Mouse (Mus musculus): Measurements from ENCODE around the gene Adamts20. TPM values are rescaled to one million over a fixed set of nuclear protein-coding genes. Genes with fewer than 3 reads are reported as not detected.
"Not testable (repeated sequence)": the region's sequence is repeated elsewhere in the genome, so short reads cannot be mapped to it uniquely, and the experiment has no call there.

Adamts20 gene
- total RNA-seq, 2 experiments from 2014 or later, result not detected

DNA sequence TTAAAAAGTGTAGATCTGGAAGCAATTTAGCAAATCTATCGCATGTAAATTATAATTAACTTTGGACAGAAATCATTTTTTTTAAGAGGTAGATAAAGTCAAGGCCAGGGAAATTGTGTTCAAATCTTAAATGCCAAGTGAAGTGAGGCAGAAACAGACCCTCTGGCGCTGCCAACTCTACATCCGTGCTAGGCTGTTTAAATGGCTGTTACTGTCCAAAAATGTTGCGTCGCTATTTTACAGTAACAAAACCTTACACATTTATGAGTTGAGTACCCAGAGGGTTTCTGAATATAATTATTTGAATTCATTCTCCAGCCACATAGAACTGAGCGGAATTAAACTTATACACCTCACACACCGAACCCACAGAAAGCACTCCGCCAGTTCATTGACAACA, 13.6 kb downstream of the Adamts20 start:
- ATAC-seq (replicated peaks; ENCODE audit: low FRiP score, poor library complexity, severe bottlenecking), result no peak

DNA sequence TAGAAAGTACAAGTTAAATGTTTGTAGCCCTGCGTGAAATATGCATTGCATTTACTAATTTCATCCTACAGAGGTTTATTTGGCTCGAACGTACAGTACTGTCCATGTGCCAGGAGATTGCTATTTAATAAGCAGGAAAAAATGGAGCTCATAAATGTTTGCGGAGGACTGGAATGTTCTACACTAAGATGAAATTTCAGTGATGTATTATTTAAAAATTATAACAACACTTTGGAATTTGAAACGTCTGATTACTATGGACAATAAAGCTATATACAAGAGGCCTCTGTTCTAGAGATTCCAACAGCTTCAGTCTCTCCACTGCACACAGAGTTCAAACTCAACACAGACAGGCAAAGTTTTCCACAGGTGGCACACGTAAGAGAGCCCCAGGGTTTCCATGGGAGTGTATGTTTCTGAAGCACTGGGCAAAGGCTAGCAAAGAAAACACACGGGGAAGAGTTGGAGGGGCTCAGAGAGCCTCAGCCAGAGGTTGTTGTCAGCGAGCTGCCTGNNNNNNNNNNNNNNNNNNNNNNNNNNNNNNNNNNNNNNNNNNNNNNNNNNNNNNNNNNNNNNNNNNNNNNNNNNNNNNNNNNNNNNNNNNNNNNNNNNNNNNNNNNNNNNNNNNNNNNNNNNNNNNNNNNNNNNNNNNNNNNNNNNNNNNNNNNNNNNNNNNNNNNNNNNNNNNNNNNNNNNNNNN, 20.6 kb downstream of the Adamts20 start:
- no peak for ATAC-seq (replicated peaks; ENCODE audit: low FRiP score, poor library complexity, severe bottlenecking)

DNA sequence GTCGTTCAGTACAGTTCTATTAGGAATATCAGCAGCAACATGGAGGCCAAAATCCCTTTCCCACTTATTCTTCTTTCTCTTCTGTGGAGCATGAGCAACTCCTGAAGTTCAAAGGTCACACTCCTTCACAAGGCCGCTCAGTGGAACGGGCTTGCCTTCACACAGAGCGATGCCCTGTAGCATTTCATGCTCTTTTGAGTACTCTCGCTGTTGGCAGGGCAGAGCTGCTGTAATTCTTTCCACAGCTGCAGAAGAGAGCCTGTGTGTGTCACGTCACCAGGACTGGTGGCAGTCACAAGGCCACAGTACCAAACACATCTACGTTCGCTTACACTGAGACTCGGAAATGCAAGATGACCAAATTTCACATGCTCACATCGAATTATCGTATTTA, 21.2 kb downstream of the Adamts20 start:
- ATAC-seq (replicated peaks; ENCODE audit: low FRiP score, poor library complexity, severe bottlenecking), result no peak

DNA sequence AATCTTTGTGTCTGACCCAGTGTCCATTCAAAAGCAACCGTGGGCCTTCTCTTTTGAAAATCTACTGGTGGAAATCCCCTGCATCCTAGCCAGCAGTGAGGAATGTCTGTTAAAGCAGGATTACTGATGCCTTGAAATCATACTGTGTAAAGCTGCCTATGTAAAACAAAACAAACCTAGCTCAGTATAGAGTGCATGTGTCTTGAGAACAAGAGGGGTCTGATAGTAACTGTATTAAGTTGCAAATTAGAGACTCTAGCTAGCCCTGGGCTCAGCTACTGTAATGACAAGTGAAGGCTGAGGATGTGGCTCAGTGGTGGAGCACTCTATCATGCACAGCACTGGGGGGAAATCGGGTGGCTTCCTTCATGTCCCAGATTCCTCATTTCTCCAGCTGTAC, 22.2 kb downstream of the Adamts20 start:
- ATAC-seq (replicated peaks; ENCODE audit: low FRiP score, poor library complexity, severe bottlenecking), result no peak

DNA sequence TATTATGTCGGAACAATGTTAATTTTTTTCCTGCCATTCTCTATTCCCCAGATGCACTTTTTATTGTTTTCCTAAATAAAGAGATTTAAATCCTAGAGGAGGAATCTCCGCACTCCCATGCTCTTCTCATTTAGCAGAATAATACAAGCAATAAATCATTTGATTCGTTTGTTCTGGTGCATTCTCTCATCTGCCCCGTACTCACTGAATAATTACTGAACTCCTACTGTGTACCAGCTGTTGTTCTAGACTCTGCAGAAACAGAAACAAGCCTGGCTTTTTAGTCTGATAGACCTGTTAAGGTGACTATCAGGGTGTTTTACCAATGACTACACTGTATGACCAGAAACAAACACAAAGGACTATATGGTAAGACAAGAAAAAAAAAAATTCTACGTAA, 29.7 kb downstream of the Adamts20 start:
- no peak for ATAC-seq (replicated peaks; ENCODE audit: low FRiP score, poor library complexity, severe bottlenecking)

DNA sequence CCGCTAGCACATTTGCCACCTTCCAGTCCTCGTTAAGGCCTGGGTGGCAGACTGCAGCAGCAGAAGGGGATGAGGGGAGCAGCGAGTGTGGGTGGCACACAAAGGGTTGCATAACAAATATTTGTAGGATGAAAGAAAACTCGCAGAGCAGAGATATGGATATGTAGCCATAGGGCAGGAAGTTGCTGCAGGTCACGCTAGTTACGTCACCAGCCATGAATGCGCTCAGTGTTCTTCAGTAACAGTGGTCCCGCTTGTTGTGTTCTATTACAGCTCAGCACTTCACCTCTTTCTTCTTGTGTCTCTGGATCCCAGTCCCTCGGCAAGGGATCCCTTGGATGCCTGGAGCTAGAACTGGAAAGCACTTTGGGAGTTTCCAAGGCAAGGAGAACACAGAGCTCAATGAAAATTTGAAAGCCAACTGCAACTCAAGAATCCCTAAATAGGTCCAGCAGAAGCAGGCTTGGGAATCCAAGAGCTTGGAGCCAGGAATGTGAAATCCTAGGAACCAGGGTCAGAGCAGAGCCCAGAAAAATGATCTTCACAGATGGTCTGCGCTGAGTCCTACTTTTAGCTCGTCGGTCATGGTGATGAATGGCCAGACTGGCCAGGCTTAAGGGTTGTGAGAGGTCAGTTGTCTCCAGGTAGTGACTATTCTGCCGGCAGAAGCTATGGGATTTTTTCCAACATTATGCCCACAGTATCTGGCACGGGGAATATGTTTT, 34.4 kb downstream of the Adamts20 start:
- no peak for ATAC-seq (replicated peaks; ENCODE audit: low FRiP score, poor library complexity, severe bottlenecking)

DNA sequence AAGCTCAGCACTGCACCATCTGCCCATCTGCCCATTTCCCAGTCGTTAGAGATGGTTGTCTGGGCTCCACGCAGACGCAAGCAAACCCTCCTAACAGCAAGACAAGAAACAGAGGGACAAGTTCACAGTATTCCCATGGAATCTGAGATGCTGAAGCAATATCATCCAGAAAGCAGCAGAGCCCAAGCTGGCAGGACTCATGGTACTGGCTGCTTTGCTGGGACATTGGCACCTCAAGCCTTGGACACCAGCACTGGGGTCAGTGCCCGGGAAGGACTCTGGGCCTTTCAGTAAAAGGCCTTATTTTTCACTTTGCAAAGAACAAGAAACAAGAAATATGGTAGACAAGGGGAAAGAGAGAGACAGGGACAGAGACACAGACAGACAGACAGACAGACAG, 36.5 kb downstream of the Adamts20 start:
- ATAC-seq (replicated peaks; ENCODE audit: low FRiP score, poor library complexity, severe bottlenecking), result no peak

DNA sequence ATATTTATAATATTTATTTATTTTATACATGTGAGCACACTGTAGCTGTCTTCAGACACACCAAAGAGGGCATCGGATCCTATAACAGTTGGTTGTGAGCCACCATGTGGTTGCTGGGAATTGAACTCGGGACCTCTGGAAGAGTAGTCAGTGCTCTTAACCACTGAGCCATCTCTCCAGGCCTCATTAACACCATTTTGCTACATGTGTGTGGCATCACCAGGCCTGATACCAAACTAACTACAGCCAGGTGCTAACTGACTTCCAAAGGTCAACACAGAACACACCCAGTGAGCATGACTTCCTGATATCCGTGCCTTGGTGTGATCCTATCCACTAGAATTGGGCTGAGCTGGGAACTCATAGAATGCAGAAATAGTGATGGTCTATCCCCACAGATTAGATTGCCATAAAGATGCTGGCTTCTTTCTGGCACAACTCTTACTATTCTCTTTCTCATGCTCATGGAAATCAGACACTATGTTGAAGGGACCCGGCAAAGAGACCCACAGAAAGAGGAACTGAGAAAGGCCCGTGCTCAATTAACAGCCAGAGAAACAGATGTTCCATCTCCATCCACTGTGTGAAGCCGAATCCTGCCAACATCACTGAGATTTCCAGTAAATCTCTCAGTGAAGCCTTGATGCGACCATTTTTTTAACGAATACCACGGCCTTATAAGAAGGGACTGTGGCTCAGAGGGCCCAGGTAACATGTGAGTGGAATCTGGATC, 37.6 kb downstream of the Adamts20 start:
- ATAC-seq (replicated peaks; ENCODE audit: low FRiP score, poor library complexity, severe bottlenecking), result no peak

DNA sequence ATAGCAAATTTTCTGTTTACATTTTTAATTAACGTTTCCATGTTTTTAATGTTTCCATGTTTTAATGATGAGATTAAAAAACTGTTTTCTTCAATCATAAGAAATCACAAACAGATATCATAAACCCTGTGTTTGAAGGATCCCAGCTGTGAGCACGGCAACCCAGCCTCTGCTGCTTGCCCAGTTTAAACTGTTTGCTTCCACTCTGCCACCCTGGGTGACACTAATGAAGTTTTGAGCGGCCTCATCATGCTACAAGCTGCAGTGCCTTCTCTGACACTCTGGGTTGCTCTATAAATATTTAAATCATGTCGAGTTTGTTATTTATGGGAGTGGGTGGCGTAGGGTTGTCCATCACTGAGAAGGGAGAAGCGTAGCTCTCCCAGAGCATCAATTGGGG, 44.7 kb downstream of the Adamts20 start:
- ATAC-seq (replicated peaks; ENCODE audit: low FRiP score, poor library complexity, severe bottlenecking), result no peak

DNA sequence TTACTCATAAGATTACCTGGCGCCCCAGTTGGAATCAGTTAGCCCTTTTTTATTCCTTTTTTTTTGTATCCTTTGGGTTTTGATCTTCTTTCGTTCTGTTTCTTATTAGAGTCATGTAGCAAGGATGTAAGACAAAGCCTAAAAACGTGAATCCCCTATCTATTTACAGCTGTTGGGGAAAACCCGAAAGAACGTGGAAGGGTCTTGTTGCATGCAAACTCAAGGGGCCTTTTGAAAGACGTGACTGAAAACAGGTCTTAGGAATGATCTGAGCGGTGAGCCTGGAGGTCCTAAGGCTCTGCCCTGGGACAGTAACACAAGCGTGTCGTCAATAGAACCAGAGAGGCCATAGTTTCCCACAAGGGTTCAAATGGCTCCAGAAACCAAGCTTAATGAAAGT, 46.1 kb downstream of the Adamts20 start:
- ATAC-seq (replicated peaks; ENCODE audit: low FRiP score, poor library complexity, severe bottlenecking), result no peak

DNA sequence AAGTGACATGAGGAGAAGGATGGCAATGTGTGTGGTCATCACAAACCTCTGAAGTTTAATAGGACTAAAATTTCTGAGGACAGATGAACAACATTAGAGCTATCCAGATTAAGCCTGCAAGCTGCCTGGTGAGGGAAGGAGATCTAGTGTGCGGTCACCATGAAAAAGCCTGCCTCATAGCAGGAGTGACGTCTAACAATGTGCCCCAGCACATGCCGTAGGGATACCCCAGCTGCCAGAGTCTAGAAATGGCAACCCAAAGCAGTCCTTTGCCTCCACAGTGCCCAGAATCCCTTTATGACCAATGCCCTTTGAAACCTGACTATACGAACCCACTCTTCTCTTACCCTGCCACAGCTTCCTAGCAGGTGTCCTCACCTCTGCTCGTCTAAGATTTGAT, 46.8 kb downstream of the Adamts20 start:
- no peak for ATAC-seq (replicated peaks; ENCODE audit: low FRiP score, poor library complexity, severe bottlenecking)

DNA sequence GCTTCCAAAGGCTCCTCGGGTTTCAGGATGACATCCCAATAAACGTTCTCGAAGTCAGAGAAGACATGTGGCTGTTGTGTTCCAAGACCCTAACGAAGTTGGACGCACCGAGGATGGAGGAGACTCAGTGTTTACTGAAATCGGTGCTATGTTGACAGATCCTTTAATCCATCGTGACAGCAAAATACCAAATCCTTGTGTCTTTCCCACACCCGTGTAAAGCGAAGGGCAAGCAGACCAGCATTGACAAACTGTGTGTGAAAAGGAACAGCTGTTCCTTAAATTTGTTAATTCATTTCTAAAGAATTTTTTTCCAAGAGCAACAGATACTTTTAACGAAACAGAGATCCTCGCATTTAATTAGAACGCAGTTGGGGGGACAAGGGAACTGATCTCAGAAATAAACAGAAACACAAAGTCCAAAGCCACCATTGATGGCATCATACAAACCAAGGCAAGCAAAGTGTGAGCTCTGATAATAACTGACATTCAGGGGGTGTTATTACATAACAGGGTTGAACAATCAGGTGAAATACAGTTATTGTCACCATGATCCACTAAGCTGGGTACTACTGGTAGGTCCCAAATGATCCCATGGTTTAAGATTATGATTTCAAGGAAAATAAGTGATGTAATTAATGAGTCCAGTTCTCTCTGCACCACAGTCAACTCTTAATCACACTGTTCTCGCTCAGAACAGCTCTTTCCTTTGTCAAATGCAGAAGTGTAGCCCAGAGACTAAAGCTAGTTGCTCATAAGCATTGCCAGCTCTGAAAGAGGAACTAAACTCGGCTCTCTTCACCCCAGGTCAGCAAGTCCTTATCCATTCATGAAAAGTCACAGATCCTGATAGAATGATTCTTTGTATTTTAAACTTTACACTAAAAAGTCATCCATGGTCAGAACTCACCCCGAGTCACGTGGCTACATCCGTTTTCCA, 47.7 kb downstream of the Adamts20 start:
- no peak for ATAC-seq (replicated peaks; ENCODE audit: low FRiP score, poor library complexity, severe bottlenecking)

DNA sequence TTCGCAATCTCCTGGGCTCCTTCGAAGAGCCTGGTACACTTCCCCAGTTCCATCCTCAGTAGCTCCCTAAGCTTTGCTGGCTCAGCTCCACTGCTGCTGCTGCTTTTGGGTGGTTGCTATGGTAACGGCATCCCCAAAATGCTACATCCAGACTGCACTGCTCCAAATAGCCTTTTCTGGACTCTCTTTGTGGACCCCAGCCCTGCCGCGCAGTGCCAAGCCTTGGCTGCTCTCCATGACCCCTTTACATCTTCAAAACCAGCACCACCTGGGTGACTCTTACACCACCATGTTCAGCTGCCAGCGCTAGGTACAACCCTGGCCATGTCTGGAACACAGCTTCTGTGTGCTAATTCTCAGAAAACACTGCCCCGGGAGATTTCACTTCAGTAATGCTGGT, 55.4 kb downstream of the Adamts20 start:
- ATAC-seq (replicated peaks; ENCODE audit: low FRiP score, poor library complexity, severe bottlenecking), result no peak

DNA sequence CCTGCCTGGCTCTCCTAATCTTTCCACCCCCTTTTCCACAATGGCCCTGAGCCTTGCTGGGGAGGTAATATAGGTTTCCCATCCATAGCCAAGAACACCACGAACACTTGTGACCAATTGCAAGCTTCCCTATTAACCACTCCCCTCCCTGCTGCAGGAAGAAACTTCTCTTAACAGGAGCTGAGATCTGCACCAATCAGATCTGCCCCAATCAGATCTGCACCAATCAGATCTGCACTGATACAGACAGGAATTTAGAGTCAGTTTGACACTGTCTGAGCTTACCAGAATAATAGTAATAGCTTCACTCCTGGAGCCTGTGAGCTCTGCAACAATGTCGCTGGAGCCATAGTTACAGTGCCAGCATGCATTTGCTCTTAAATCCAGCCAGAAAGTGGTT, 58.9 kb downstream of the Adamts20 start:
- no peak for ATAC-seq (replicated peaks; ENCODE audit: low FRiP score, poor library complexity, severe bottlenecking)

DNA sequence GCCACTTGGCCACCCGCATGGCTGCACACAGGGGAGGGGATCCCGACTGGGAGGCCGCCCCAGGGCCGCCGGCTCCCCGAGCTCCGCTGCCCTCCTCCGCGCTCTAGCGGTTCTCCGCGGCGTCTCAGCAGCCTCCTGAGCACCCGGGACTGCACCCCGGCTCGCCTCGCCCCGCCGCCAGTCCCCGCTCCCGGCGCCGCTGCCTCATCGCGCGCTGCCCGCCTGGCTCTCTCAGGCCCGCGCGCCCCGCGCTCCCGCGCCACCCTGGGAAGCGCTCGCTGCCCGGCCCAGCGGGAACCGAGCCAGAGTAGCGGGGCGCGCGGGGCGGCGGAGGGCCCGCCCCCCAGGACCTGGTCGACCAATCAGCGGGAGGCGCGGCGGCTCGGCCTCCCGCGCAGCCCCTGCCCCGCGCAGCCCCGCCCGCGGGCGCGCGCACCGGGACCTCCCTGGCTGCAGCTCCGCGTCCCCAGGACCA, 61.1 kb downstream of the Adamts20 start:
- no peak for ATAC-seq (replicated peaks; ENCODE audit: low FRiP score, poor library complexity, severe bottlenecking)

DNA sequence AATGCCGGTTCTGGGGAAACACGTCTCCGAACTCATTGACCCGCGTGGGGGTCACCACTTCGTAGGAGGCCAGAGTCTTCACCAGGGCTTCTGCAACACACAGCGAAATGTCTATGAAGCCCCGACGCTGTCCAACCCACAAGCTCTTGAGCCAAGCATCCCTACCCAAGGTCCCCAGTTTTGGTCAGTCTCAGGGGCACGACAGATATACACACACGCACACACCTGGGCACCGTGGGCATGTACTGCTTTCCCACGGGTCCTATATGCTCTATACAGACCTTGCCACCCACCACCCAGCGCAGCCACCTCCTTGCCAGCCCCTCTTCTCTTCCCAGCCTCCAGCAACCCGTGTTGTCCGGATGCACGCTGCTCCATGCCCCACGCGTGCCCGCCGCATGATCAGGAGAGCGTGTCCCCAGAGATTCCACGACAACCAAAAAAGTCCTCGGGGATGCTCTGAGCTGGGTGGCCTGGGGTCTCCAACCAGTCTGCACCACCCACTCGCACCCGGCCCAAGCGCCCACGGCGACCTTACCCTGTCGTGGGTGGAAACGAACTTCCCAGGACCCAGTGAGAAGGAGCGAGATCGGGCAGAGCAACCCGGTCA, 61.7 kb downstream of the Adamts20 start:
- no peak for ATAC-seq (replicated peaks; ENCODE audit: low FRiP score, poor library complexity, severe bottlenecking)

DNA sequence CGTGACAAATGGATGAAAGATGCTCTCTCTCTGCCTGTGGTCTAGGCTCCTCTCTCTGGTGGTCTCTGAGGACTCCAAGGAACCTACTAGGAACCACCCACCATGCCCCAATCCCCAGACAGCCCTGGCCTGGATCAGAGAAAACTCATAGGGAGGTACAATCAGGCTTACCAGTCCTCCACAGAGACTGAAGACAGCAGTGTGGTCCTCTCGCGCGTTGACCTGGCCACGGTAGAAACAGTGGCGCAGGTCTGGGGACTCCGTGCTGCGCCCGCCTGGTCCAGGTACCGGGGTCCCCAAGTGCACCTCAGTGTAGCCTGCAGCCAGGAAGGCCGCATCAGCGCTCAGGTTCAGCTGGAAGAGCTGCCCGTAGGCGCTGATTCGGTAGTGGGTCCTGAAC, 62.2 kb downstream of the Adamts20 start:
- no peak for ATAC-seq (replicated peaks; ENCODE audit: low FRiP score, poor library complexity, severe bottlenecking)

DNA sequence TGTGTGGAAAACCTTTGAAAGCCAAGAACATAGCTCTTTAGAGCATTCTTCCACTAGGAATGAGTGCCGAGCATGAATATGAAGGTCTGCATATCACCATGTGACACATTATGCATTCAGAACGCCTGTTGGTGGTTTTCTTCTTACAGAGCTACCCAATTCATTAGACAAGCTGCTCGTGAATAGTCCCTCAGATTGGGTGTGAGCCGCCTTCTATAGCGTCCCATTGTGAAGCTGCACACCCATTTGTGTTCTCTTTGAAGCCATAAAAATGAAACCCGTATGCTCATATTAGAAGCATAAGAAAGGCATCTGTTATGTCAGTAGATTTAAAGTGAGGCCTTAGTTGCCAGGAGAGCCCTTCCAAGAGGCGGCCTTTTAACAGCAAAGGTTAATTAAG, 72.5 kb downstream of the Adamts20 start:
- ATAC-seq (replicated peaks; ENCODE audit: low FRiP score, poor library complexity, severe bottlenecking), result no peak

DNA sequence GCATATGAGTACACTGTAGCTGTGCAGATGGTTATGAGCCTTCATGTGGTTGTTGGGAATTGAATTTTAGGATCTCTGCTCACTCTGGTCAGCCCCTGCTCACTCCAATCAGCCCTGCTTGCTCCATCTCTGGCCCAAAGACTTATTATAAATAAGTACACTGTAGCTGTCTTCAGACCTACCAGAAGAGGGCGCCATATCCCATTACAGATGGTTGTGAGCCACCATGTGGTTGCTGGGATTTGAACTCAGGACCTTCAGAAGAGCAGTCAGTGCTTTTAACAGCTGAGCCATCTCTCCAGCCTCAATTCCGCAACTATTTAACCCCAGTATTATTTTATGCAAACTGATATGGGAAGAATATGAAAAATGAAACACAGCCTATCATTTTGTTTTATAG, 75.1 kb downstream of the Adamts20 start:
- not testable (repeated sequence) for ATAC-seq (replicated peaks; ENCODE audit: low FRiP score, poor library complexity, severe bottlenecking)
